Mouse (Mus musculus): Measurements from ENCODE around the gene Ap2a2. TPM values are rescaled to one million over a fixed set of nuclear protein-coding genes. Genes with fewer than 3 reads are reported as not detected.

Gene Ap2a2
- polyA plus RNA-seq, 1 experiment = 70.7 TPM

DNA sequence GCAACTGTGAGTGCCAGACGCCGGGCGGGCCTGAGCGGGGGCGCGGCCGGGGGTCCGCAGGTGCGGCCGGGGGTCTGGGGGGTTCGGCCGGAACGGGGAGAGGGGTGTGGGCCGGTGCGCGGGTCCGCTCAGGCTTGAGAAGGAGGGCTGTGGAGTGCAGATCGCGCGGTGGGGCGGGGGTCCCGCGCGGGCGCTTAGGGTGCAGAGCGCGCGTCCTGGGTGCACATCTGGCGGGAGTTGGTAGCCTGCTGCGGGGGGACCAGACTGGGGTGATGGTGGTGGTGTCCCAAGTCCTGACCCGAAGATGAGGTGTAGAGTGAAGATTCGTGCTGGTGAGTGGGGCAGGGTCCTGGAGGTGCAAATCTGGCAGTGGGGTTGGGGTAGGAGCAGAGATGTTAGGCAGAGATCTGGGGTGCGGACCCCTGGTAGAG lies 463 bp downstream of the Ap2a2 start:
- TF ChIP-seq CTCF (IDR thresholded peaks at IDR 0.05; ENCODE audit: borderline replicate concordance, extremely low read depth, insufficient read depth, insufficient read length) (no peak), POLR2A (IDR thresholded peaks at IDR 0.05; ENCODE audit: borderline replicate concordance, extremely low read depth, insufficient read depth, insufficient read length, poor library complexity, severe bottlenecking) (no peak)
- no peak for DNase-seq (ENCODE audit: low read depth)

DNA sequence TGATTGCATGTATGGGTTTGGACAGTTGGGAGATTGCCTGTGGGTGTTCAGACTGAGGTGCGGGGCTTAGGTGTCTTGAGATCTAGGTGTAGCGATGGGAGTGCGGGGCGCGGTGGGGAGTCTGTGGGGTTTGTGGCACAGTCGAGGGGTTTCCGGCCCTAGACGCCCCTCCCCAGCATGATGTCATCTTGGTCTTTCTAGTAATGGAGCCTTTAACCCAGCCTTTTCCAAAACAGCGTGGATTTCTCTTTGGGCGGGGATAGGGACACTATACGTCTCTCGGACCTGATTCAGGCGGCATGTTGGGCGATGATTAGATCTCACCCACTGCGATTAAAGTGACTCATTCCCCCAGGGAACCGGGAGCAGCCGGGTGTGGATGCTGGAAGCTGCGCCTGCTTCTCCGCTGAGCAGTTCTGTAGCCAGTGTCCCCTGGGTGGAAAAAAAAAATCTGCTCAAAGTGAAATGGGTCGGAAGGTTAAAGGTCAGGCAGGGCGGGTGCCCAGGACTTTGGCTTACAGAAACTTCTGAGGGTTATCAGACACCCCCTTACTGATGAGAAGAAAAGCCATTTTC lies 967 bp downstream of the Ap2a2 start:
- peak; percentile 72 for DNase-seq (ENCODE audit: low read depth)
- TF ChIP-seq CTCF (IDR thresholded peaks at IDR 0.05; ENCODE audit: borderline replicate concordance, extremely low read depth, insufficient read depth, insufficient read length) (no peak), POLR2A (IDR thresholded peaks at IDR 0.05; ENCODE audit: borderline replicate concordance, extremely low read depth, insufficient read depth, insufficient read length, poor library complexity, severe bottlenecking) (no peak)

DNA sequence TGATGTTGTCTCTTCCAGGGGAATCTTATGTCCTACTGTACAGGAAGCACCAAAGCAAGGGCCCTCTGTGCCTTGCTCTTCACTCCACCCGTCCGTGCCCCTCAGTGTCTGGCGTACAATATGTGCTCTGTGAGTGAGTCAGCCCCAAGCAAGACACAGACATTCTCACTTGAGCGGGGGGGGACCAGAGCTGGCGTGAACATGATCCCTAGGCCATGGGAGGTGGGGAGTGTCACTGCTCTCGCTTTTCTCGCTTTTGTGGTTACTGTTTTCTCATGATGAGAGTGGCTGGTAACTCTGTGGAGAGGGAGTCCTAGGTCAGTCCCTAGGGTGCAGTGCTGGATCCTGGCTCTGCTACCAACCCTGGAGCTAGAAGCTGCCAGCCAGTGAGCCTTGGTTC lies 2.6 kb downstream of the Ap2a2 start:
- no peak for TF ChIP-seq CTCF (IDR thresholded peaks at IDR 0.05; ENCODE audit: borderline replicate concordance, extremely low read depth, insufficient read depth, insufficient read length)
- no peak for TF ChIP-seq POLR2A (IDR thresholded peaks at IDR 0.05; ENCODE audit: borderline replicate concordance, extremely low read depth, insufficient read depth, insufficient read length, poor library complexity, severe bottlenecking)
- no peak for DNase-seq (ENCODE audit: low read depth)

DNA sequence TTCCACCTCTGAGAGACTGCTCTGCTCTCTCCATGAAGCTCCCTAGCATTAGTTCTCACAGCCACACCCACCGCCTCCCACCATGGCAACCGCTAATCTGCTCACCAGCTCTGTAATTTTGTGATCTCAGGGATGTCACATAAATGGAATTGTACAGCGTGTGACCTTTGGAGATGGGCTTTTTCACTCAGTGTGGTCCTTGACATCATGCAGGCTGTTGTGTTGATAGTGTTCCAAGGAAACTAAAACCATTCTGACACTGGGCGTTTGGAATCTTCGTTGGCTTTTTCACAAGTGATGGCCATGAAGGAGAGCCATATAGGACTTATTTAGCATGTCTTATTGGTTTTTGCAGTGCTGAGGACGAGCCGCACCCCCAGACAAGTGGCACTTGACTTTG lies 4.6 kb downstream of the Ap2a2 start:
- TF ChIP-seq POLR2A (IDR thresholded peaks at IDR 0.05; ENCODE audit: borderline replicate concordance, extremely low read depth, insufficient read depth, insufficient read length, poor library complexity, severe bottlenecking) = no peak
- no peak for TF ChIP-seq CTCF (IDR thresholded peaks at IDR 0.05; ENCODE audit: borderline replicate concordance, extremely low read depth, insufficient read depth, insufficient read length)
- DNase-seq (ENCODE audit: low read depth) = peak; percentile 16

DNA sequence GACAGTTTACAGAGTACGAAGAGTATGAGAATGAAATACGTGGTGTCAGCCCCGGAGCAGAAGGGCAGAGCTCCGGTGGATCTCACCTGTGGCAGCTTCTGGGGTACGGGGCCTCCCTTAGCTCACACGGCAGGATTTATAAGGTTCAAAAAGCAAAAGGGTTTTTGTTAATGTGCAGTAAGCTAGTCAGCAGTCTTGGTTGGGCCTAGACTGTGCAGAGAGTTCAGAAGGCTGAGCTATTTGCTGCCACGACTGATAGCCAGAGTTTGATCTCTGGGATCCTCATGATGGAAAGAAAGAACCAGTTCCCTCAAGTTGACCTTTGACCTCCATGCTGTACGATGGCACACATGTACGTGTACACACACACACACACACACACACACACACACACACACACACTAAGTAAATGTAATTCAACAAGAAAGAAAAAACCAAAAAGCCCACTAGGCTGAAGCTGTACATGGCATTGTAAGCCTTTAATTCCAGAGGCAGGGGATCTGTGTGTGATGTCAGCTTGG lies 7.4 kb downstream of the Ap2a2 start:
- no peak for DNase-seq (ENCODE audit: low read depth)
- TF ChIP-seq POLR2A (IDR thresholded peaks at IDR 0.05; ENCODE audit: borderline replicate concordance, extremely low read depth, insufficient read depth, insufficient read length, poor library complexity, severe bottlenecking) (no peak), CTCF (IDR thresholded peaks at IDR 0.05; ENCODE audit: borderline replicate concordance, extremely low read depth, insufficient read depth, insufficient read length) (no peak)

DNA sequence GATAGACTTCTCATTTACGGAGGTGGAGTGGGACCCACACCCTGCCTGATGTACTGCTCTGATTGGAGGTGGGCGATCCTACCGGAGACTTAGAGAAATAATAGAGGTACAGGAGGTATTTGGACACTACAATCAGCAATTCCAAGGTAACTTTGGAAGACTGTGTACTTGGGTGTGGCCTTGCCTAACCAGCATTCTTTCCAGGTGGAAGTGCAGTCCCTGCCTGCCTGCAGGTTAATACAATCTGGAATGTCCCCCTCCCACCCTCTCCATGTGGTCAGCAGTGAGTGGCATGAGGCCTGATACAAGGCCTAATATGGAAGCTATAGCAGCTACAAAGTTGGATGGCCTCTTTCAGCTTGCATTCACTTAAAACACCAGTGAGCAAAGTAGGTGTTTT lies 7.9 kb downstream of the Ap2a2 start:
- no peak for DNase-seq (ENCODE audit: low read depth)
- no peak for TF ChIP-seq POLR2A (IDR thresholded peaks at IDR 0.05; ENCODE audit: borderline replicate concordance, extremely low read depth, insufficient read depth, insufficient read length, poor library complexity, severe bottlenecking)
- no peak for TF ChIP-seq CTCF (IDR thresholded peaks at IDR 0.05; ENCODE audit: borderline replicate concordance, extremely low read depth, insufficient read depth, insufficient read length)

DNA sequence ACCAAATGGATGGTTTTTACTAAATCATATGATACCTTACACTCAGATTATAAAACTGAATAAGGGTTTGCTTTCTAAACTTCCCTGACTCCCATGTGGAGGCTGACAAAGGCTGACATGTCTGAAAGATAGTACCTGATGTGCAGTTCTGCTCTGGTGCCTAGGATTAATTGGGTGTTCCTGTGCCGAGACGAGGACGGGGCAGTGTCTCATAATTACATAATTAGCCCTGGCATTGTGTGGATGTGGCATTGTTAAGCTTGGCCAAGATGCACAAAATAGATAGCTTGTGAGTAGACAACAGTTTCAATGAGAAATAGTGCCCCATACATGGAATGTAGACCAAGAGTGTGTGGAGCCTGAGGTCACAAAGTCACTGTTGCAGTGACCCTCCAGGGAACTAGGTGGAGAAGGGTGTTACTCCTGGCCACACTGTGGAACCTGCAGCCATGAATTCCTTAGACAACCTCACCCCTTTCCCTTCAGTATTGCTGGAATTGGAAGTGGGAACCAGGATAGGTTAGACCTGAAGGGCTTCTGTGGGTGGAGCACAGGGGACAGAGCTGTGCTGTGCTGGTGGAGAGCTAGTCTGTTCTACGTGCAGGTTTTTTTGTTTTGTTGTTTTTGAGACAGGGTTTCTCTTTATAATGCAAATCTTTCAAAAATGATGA lies 8.8 kb downstream of the Ap2a2 start:
- no peak for TF ChIP-seq POLR2A (IDR thresholded peaks at IDR 0.05; ENCODE audit: borderline replicate concordance, extremely low read depth, insufficient read depth, insufficient read length, poor library complexity, severe bottlenecking)
- TF ChIP-seq CTCF (IDR thresholded peaks at IDR 0.05; ENCODE audit: borderline replicate concordance, extremely low read depth, insufficient read depth, insufficient read length) = no peak
- no peak for DNase-seq (ENCODE audit: low read depth)

DNA sequence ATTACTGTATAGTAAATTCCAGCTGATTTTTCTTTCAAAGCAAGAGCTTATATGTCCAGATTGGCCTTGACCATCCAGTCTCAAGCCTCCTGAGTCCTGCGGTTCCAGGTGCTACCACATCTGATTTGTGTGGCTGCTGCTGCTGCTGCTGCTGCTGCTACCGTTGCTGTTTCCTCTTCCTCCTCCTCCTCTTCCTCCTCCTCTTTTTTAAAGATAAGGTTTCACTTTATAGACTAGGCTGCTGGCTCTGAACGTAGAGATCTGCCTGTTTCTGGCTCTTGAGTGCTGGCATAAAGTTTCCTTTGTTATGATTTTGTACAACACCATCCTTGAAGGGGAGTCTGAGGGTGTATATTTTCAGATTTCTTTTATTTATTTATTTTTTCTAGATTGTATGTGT lies 12.1 kb downstream of the Ap2a2 start:
- no peak for DNase-seq (ENCODE audit: low read depth)
- no peak for TF ChIP-seq CTCF (IDR thresholded peaks at IDR 0.05; ENCODE audit: borderline replicate concordance, extremely low read depth, insufficient read depth, insufficient read length)
- no peak for TF ChIP-seq POLR2A (IDR thresholded peaks at IDR 0.05; ENCODE audit: borderline replicate concordance, extremely low read depth, insufficient read depth, insufficient read length, poor library complexity, severe bottlenecking)

DNA sequence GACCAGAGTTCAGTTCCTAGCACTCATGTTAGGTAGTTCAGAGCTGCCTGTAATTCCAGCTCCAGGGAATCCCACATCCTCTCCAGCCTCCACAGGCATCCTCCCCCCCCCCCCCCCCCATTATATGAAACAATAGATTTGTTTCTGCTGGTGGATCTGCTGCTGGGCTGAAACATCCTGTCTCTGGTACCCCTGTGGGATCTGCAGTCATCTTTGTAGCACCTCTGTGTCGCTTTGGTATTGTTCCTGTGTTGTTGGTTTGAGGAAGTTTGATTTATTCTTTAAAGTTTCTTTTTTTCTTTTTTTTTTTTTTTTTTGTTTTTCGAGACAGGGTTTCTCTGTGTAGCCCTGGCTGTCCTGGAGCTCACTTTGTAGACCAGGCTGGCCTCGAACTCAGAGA lies 13.5 kb downstream of the Ap2a2 start:
- DNase-seq (ENCODE audit: low read depth) = no peak
- TF ChIP-seq POLR2A (IDR thresholded peaks at IDR 0.05; ENCODE audit: borderline replicate concordance, extremely low read depth, insufficient read depth, insufficient read length, poor library complexity, severe bottlenecking) (no peak), CTCF (IDR thresholded peaks at IDR 0.05; ENCODE audit: borderline replicate concordance, extremely low read depth, insufficient read depth, insufficient read length) (no peak)

DNA sequence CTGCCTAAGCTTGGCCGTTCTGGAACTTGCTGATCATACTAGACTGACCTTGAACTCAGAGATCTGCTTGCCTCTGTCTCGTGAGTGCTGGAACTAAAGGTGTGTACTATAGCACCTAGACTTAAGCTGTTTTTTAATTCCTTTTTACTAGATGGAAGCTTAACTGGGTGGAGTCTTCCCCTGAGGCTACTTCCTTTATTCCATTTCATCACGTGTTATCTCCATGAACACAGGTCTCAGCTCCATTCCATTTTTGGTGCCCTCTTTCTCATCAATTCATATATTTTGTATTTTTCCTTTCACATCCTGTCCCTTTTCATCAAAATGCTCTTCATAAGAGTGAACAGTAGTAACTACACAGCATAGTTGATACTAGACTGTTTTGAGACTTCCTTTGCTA lies 15.8 kb downstream of the Ap2a2 start:
- TF ChIP-seq POLR2A (IDR thresholded peaks at IDR 0.05; ENCODE audit: borderline replicate concordance, extremely low read depth, insufficient read depth, insufficient read length, poor library complexity, severe bottlenecking) = no peak
- no peak for TF ChIP-seq CTCF (IDR thresholded peaks at IDR 0.05; ENCODE audit: borderline replicate concordance, extremely low read depth, insufficient read depth, insufficient read length)
- no peak for DNase-seq (ENCODE audit: low read depth)

DNA sequence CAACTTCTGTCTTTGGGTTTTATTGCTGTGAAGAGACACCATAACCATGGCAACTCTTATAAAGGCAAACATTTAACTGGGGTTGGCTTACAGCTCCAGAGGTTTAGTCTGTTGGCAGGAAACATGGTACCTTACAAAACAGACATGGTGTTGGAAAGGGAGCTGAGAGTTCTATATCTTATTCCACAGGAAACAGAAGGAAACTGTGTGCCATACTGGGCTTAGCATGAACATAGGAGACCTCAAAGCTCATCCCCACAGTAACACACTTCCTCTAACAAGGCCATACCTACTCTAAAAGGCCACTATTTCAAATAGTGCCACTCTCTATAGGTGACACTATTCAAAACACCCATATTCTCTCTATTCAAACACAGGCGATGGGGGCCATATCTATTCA lies 16.5 kb downstream of the Ap2a2 start:
- DNase-seq (ENCODE audit: low read depth) = no peak
- TF ChIP-seq POLR2A (IDR thresholded peaks at IDR 0.05; ENCODE audit: borderline replicate concordance, extremely low read depth, insufficient read depth, insufficient read length, poor library complexity, severe bottlenecking) = no peak
- no peak for TF ChIP-seq CTCF (IDR thresholded peaks at IDR 0.05; ENCODE audit: borderline replicate concordance, extremely low read depth, insufficient read depth, insufficient read length)

DNA sequence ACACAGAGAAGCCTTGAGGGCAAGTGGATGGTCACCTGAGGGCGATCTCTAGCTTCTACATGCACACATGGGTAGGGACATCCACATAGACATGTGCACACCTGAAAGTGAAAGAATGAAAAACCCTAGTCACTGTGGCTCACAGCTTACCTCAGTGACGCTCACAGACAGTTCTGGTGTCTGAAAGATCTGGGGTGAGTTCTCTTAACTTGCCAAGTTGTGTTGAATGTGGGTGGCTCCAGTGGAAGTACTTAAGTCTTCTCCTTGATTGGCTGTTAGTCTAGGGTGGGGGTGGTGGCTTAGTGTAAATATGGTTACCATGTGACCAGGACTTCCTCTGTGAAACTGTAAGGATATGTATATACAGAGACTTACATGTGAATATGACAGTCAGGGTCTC lies 17.0 kb downstream of the Ap2a2 start:
- no peak for DNase-seq (ENCODE audit: low read depth)
- TF ChIP-seq CTCF (IDR thresholded peaks at IDR 0.05; ENCODE audit: borderline replicate concordance, extremely low read depth, insufficient read depth, insufficient read length) (no peak), POLR2A (IDR thresholded peaks at IDR 0.05; ENCODE audit: borderline replicate concordance, extremely low read depth, insufficient read depth, insufficient read length, poor library complexity, severe bottlenecking) (no peak)

All from brain, embryonic 14.5 days (tissue).